Mouse (Mus musculus): ENCODE results near the gene Svbp. TPM values are rescaled to one million over a fixed set of nuclear protein-coding genes. Genes with fewer than 3 reads are reported as not detected.

Svbp gene
- total RNA-seq (2014; rRNA removed) (9.1 and 10.0 TPM in 2 replicates), polyA plus RNA-seq (2012; rRNA removed) (11.9 and 14.8 TPM in 2 replicates)

DNA sequence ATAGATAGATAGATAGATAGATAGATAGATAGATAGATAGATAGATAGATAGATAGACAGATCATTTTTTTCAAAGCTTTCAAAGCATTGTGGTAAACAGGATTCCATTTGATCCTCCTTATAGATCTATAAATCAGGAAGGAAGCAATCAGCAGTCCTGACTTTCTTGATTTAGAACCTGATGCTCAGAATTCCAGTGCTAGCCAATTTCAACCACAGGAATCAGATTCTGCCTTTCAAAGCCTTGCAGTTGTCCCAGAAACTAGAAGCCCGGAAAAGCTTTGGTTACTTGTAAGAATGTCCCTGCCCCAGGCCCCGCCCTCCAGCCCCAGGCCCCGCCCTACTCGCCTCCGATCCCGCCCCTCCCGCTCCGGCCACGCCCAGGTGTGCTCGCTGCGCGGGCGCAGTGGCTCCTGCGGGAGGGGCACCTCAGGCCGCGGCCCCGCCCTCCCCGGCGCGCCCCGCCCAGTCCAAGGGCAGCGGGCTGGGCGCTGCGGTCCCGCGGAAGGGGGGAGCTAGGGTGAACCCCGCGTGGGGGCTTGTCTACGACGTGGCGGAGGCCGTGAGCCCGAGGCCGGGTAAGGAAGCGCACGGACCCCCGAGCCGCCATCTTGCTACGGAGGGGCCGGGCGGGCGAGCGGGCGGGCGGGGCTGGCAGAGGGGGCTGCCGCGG is at the start of gene Svbp:
Gene Svbp (plus strand): TSS at position 398 of the 673 bp plus-strand sequence.
- H3K4me3 ChIP-seq (ENCODE audit: insufficient read depth, low read depth, low read length), result peak within 1 kb of the TSS; percentile 99
- peak within 1 kb of the TSS; percentile 95 for H3K9ac ChIP-seq (ENCODE audit: low read depth, low read length)
- under 1% methylated on average over 47 of the region's 47 CpGs for WGBS
- no peaks in the 10 kb centered on the region for H3K79me2 ChIP-seq (ENCODE audit: control insufficient read depth, insufficient read depth, low read length)
- H3K4me1 ChIP-seq (ENCODE audit: control insufficient read depth, insufficient read depth, low read length), result peaks cover 5% of the 10 kb centered on the region
- no peak for TF ChIP-seq CTCF (IDR thresholded peaks at IDR 0.05; ENCODE audit: low read depth, low read length)
- TF ChIP-seq POLR2A (IDR thresholded peaks at IDR 0.05; ENCODE audit: extremely low read depth, insufficient read depth, low read length), result 0 out of 2 replicates have a peak, but pooled peaks have one; percentile 39
- DNase-seq (ENCODE audit: extremely low read depth, low read depth, low spot score), result peak; percentile 58
- no peaks in the 10 kb centered on the region for H3K27me3 ChIP-seq (ENCODE audit: control insufficient read depth, insufficient read depth, low read length)
- H3K36me3 ChIP-seq (ENCODE audit: control insufficient read depth, insufficient read depth, low read length), result no peaks in the 10 kb centered on the region
- no peak within 1 kb of the TSS for H3K27ac ChIP-seq (replicated peaks; ENCODE audit: insufficient read depth, low read depth, low read length)

DNA sequence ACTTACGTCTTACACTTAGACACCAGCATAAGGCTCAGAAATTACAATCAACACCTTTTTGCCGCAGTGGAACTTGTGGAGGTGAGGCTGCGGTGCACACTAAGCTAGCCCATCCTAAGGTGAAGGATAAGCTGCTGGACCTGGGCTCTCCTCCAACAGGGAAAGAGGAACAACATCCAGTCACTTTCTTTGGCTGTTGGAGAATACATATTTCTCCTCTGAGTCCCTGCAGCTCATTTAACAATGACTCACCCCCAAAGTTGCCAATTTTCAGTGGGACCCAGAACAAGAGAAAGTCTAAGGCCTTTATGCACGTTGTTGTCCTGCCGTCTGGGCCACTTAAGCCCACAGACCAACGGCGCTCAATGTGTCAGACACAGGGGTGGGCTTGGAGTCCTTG is 48.3 kb upstream of the Svbp start:
- 88% methylated on average over 7 of the region's 7 CpGs for WGBS
- no peak for DNase-seq (ENCODE audit: extremely low read depth, low read depth, low spot score)
- no peak for TF ChIP-seq CTCF (IDR thresholded peaks at IDR 0.05; ENCODE audit: low read depth, low read length)

GRCm38 (mm10) chr4:119147347-119147746 is 47.8 kb upstream of the Svbp start:
- no peaks in the 10 kb centered on the region for H3K79me2 ChIP-seq (ENCODE audit: control insufficient read depth, insufficient read depth, low read length)
- no peaks in the 10 kb centered on the region for H3K4me1 ChIP-seq (ENCODE audit: control insufficient read depth, insufficient read depth, low read length)
- DNase-seq (ENCODE audit: extremely low read depth, low read depth, low spot score), result no peak
- H3K27me3 ChIP-seq (ENCODE audit: control insufficient read depth, insufficient read depth, low read length), result no peaks in the 10 kb centered on the region
- 85% methylated on average over 5 of the region's 5 CpGs for WGBS
- H3K9ac ChIP-seq (ENCODE audit: low read depth, low read length), result no peak overlapping the region
- no peak overlapping the region for H3K4me3 ChIP-seq (ENCODE audit: insufficient read depth, low read depth, low read length)
- H3K36me3 ChIP-seq (ENCODE audit: control insufficient read depth, insufficient read depth, low read length), result no peaks in the 10 kb centered on the region
- no peak overlapping the region for H3K27ac ChIP-seq (replicated peaks; ENCODE audit: insufficient read depth, low read depth, low read length)
- no peak for TF ChIP-seq POLR2A (IDR thresholded peaks at IDR 0.05; ENCODE audit: extremely low read depth, insufficient read depth, low read length)
- no peak for TF ChIP-seq CTCF (IDR thresholded peaks at IDR 0.05; ENCODE audit: low read depth, low read length)

More for the DNA sequence above, 48.3 kb upstream of the Svbp start:
- Histone ChIP-seq H3K4me3 (ENCODE audit: insufficient read depth, low read depth, low read length) (no peak overlapping the region), H3K27ac (replicated peaks; ENCODE audit: insufficient read depth, low read depth, low read length) (no peak overlapping the region), H3K9ac (ENCODE audit: low read depth, low read length) (no peak overlapping the region), H3K79me2 (ENCODE audit: control insufficient read depth, insufficient read depth, low read length) (no peaks in the 10 kb centered on the region), H3K36me3 (ENCODE audit: control insufficient read depth, insufficient read depth, low read length) (no peaks in the 10 kb centered on the region), H3K27me3 (ENCODE audit: control insufficient read depth, insufficient read depth, low read length) (no peaks in the 10 kb centered on the region), H3K4me1 (ENCODE audit: control insufficient read depth, insufficient read depth, low read length) (no peaks in the 10 kb centered on the region)

GRCm38 (mm10) chr4:119148741-119149140 is 46.4 kb upstream of the Svbp start:
- Histone ChIP-seq H3K79me2 (ENCODE audit: control insufficient read depth, insufficient read depth, low read length) (no peaks in the 10 kb centered on the region), H3K4me1 (ENCODE audit: control insufficient read depth, insufficient read depth, low read length) (no peaks in the 10 kb centered on the region), H3K27ac (replicated peaks; ENCODE audit: insufficient read depth, low read depth, low read length) (no peak overlapping the region), H3K27me3 (ENCODE audit: control insufficient read depth, insufficient read depth, low read length) (no peaks in the 10 kb centered on the region), H3K9ac (ENCODE audit: low read depth, low read length) (no peak overlapping the region), H3K36me3 (ENCODE audit: control insufficient read depth, insufficient read depth, low read length) (no peaks in the 10 kb centered on the region), H3K4me3 (ENCODE audit: insufficient read depth, low read depth, low read length) (no peak overlapping the region)
- DNase-seq (ENCODE audit: extremely low read depth, low read depth, low spot score), result no peak
- 90% methylated on average over 11 of the region's 11 CpGs for WGBS
- TF ChIP-seq CTCF (IDR thresholded peaks at IDR 0.05; ENCODE audit: low read depth, low read length), result no peak

GRCm38 (mm10) chr4:119157186-119157585 is 37.9 kb upstream of the Svbp start:
- H3K4me3 ChIP-seq (ENCODE audit: insufficient read depth, low read depth, low read length), result no peak overlapping the region
- no peak overlapping the region for H3K9ac ChIP-seq (ENCODE audit: low read depth, low read length)
- no peak overlapping the region for H3K27ac ChIP-seq (replicated peaks; ENCODE audit: insufficient read depth, low read depth, low read length)
- H3K36me3 ChIP-seq (ENCODE audit: control insufficient read depth, insufficient read depth, low read length), result no peaks in the 10 kb centered on the region
- 42% methylated on average over 2 of the region's 2 CpGs for WGBS
- H3K27me3 ChIP-seq (ENCODE audit: control insufficient read depth, insufficient read depth, low read length), result no peaks in the 10 kb centered on the region
- DNase-seq (ENCODE audit: extremely low read depth, low read depth, low spot score), result peak; percentile 43
- no peaks in the 10 kb centered on the region for H3K4me1 ChIP-seq (ENCODE audit: control insufficient read depth, insufficient read depth, low read length)
- TF ChIP-seq POLR2A (IDR thresholded peaks at IDR 0.05; ENCODE audit: extremely low read depth, insufficient read depth, low read length) (no peak), CTCF (IDR thresholded peaks at IDR 0.05; ENCODE audit: low read depth, low read length) (peak; percentile 26; the same call in 1 of the 2 replicates)
- no peaks in the 10 kb centered on the region for H3K79me2 ChIP-seq (ENCODE audit: control insufficient read depth, insufficient read depth, low read length)

DNA sequence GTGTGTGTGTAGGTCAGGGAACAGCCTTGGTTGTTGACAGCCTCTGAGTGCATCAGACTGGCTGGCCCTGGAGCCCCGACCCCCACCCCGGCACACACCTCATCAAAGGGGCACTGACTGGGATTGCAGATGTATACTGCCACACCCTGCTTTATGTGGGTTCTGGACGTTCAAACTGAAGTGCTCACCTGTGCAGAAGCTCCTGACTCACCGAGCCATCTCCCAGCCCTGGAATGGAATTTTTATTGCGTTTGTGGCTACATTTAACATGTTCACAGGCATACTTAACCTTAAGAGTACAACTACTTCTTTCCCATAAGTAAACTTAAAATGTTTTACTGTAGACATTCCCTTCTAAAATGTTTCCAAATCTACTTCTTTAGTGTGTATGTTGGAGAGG is 37.2 kb upstream of the Svbp start:
- H3K27ac ChIP-seq (replicated peaks; ENCODE audit: insufficient read depth, low read depth, low read length), result no peak overlapping the region
- 79% methylated on average over 5 of the region's 5 CpGs for WGBS
- H3K4me1 ChIP-seq (ENCODE audit: control insufficient read depth, insufficient read depth, low read length), result no peaks in the 10 kb centered on the region
- no peaks in the 10 kb centered on the region for H3K36me3 ChIP-seq (ENCODE audit: control insufficient read depth, insufficient read depth, low read length)
- no peak for TF ChIP-seq POLR2A (IDR thresholded peaks at IDR 0.05; ENCODE audit: extremely low read depth, insufficient read depth, low read length)
- no peak for TF ChIP-seq CTCF (IDR thresholded peaks at IDR 0.05; ENCODE audit: low read depth, low read length)
- no peak for DNase-seq (ENCODE audit: extremely low read depth, low read depth, low spot score)
- no peaks in the 10 kb centered on the region for H3K79me2 ChIP-seq (ENCODE audit: control insufficient read depth, insufficient read depth, low read length)
- H3K4me3 ChIP-seq (ENCODE audit: insufficient read depth, low read depth, low read length), result no peak overlapping the region
- H3K9ac ChIP-seq (ENCODE audit: low read depth, low read length), result no peak overlapping the region
- no peaks in the 10 kb centered on the region for H3K27me3 ChIP-seq (ENCODE audit: control insufficient read depth, insufficient read depth, low read length)

All from liver, adult 2 months (tissue).